Mouse (Mus musculus) intestine, embryonic 16.5 days (tissue): ENCODE measurements around the gene Rhof. TPM values are rescaled to one million over a fixed set of nuclear protein-coding genes. Genes with fewer than 3 reads are reported as not detected.
"Not testable (repeated sequence)": the region's sequence is repeated elsewhere in the genome, so short reads cannot be mapped to it uniquely, and the experiment has no call there.

ENCODE experiments used
- ATAC-seq: fragments of 200-750 bp; cut with Nextera tagmentation; 2 replicates; pipeline ENCODE4 v1.8.0; 2017; ENCODE audit warnings: moderate TSS enrichment, moderate library complexity
- H3K27ac ChIP-seq: fragments of 300-500 bp; sonication (generic); 2 replicates; pipeline ENCODE4 v1.5.1; 2014; ENCODE audit warnings: mild to moderate bottlenecking, low read length
- H3K27me3 ChIP-seq: fragments of 300-500 bp; sonication (generic); replicated peaks from 2 replicates; pipeline ENCODE4 v1.6.1; 2014; ENCODE audit warnings: low read length, control low read depth, mixed read lengths; ENCODE audit not compliant: control insufficient read depth, insufficient read depth
- H3K36me3 ChIP-seq: fragments of 300-500 bp; sonication (generic); 2 replicates; pipeline ENCODE4 v1.6.1; 2014; ENCODE audit warnings: low read length, control low read depth; ENCODE audit not compliant: control insufficient read depth, insufficient read depth
- H3K4me1 ChIP-seq: fragments of 300-500 bp; sonication (generic); 2 replicates; pipeline ENCODE4 v1.6.1; 2014; ENCODE audit warnings: low read length, control low read depth, mixed read lengths; ENCODE audit not compliant: control insufficient read depth, insufficient read depth
- H3K4me2 ChIP-seq: fragments of 300-500 bp; sonication (generic); 2 replicates; pipeline ENCODE4 v1.6.1; 2014; ENCODE audit warnings: low read depth, low read length, control low read depth
- H3K4me3 ChIP-seq: fragments of 300-500 bp; sonication (generic); 2 replicates; pipeline ENCODE4 v1.5.1; 2014; ENCODE audit warnings: mild to moderate bottlenecking, low read length
- H3K9ac ChIP-seq: fragments of 300-500 bp; sonication (generic); 2 replicates; pipeline ENCODE4 v1.6.1; 2014; ENCODE audit warnings: low read depth, low read length
- H3K9me3 ChIP-seq: fragments of 300-500 bp; sonication (generic); 2 replicates; pipeline ENCODE4 v1.6.1; 2016; ENCODE audit warnings: low read length, control low read depth; ENCODE audit not compliant: control insufficient read depth
- whole genome bisulfite sequencing: fragments of 180-500 bp; shearing (Covaris S2); extraction: QIAGEN DNeasy Blood & Tissue Kit; methylation state at CpG from one replicate; pipeline ENCODE4 v1.1.7; 2014; 5-methylcytosine and 5-hydroxymethylcytosine counted together
- polyA plus RNA-seq: library from polyadenylated mRNA; unstranded; fragments of >200 nt; fragmentation: Nextera tagmentation; extraction: Ambion mirVana; gene quantifications from 2 replicates; pipeline ENCODE4 v1.2.1, GENCODE M21; 2015

The Rhof gene
- polyA plus RNA-seq, 1 experiment from 2014 or later = 2.5 TPM

DNA sequence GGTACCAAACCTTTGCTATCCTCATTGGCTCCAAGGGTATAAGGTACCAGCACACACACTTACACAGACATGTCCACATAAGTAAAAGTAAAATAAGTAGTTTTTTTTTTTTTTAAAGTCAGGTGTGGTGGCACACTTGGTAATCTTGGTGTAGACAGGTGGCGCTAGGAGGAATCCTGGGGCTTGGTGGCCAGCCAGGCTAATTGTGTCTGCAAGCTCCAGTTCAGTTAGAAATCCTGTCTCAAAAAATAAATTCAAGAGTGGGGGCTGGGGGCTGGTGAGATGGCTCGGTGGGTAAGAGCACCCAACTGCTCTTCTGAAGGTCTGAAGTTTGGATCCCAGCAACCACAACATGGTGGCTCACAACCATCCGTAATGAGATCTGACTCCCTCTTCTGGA is 69.4 kb downstream of the Rhof start:
- ATAC-seq = no peak
- Histone ChIP-seq H3K4me1 (peaks cover 8% of the 10 kb centered on the region), H3K27ac (no peak overlapping the region), H3K9me3 (no peaks in the 10 kb centered on the region), H3K9ac (no peak overlapping the region), H3K27me3 (no peaks in the 10 kb centered on the region), H3K36me3 (no peaks in the 10 kb centered on the region), H3K4me2 (no peak overlapping the region), H3K4me3 (no peak overlapping the region)
- WGBS = 82% methylated on average over 3 of the region's 3 CpGs

DNA sequence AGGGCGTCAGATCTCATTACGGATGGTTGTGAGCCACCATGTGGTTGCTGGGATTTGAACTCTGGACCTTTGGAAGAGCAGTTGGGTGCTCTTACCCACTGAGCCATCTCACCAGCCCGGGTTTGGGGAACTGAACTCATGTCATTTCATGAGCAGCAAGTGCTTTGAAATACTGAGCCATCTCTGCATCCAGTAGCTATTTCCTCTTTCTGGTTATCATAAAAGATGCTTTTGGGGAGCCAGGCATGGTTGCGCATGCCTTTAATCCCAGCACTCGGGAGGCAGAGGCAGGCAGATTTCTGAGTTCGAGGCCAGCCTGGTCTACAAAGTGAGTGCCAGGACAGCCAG is 71.1 kb downstream of the Rhof start:
- H3K4me3 ChIP-seq, H3K9ac ChIP-seq, H3K27me3 ChIP-seq, H3K4me1 ChIP-seq, H3K36me3 ChIP-seq, H3K4me2 ChIP-seq, H3K9me3 ChIP-seq, ATAC-seq, H3K27ac ChIP-seq: not testable (repeated sequence)
- 73% methylated on average over 5 of the region's 6 CpGs for WGBS

DNA sequence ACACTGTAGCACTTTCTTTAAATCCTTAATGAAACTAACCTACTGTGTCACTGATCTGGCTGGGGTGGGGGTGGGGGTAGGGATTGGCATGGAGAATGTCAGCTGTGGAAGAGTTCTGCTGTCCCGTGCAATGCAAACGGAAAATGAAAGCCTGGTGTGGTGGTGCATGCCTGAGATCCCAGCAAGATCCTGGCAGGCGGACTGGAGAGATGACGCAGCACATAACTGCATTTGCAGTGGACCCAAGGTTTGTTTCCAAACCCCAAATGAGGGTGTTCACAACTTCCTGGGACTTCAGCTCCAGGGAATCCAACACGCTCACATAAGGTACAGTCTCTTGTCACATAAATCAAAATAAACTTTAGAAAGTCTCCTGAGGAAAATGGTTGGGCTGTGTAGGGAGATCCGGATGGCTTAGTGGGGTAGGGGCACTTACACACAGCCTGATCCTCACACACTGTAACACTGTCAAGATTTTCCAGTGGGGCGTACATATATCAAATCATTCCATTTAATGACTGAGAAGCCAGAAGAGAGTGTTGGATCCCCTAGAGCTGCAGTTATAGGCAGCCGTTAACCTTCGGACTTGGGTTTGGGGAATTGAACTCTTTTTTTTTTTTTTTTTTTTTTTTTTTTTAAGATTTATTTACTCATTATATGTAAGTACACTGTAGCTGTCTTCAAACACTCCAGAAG is 71.6 kb downstream of the Rhof start:
- no peaks in the 10 kb centered on the region for H3K36me3 ChIP-seq
- peaks cover 8% of the 10 kb centered on the region for H3K4me1 ChIP-seq
- H3K4me3 ChIP-seq = no peak overlapping the region
- no peaks in the 10 kb centered on the region for H3K27me3 ChIP-seq
- 54% methylated on average over 9 of the region's 9 CpGs for WGBS
- H3K9ac ChIP-seq = no peak overlapping the region
- H3K9me3 ChIP-seq = no peaks in the 10 kb centered on the region
- peak overlapping the region; percentile 29 for H3K27ac ChIP-seq
- H3K4me2 ChIP-seq = no peak overlapping the region
- no peak for ATAC-seq

DNA sequence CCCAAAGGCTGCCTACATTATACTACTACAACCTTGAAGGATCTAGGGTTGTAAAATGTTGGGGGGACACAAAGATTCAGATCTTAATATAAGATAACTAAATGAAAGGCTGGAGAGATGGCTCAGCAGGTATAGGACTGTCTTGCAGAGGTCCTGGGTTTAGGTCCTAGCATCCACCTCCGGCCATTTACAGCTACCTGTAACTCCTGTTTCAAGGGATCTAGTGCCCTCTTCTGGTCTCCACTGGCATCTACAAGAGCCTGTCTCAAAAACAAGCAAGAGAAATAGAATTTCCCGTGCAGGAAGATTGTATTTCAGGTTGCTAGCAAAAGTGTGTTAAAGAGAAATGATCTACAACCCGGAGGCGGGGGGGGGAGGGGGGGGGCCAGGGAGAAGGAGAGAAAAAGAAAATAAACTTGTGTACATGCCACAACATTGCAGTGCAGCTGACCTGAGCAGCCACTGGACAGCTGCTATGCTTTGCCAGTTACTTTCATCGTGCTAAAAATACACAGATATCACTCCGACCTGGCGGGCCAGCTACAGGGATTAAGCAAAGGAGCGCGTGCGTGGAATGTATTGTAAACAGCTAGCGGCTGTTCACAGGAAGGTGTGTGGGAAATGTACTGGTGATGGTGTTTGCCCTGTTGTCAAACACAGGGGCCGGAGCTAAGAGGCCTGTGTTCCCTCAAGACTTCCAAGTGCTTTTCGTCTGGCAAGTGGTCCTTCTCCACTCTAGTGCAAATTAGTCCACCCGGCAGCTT is 72.6 kb downstream of the Rhof start:
- peak overlapping the region; percentile 14; the same call in 1 of the 2 replicates for H3K9ac ChIP-seq
- H3K9me3 ChIP-seq = no peaks in the 10 kb centered on the region
- peaks cover 8% of the 10 kb centered on the region for H3K4me1 ChIP-seq
- H3K4me3 ChIP-seq = no peak overlapping the region
- H3K36me3 ChIP-seq = no peaks in the 10 kb centered on the region
- peak overlapping the region; percentile 27; the same call in 1 of the 2 replicates for H3K4me2 ChIP-seq
- no peaks in the 10 kb centered on the region for H3K27me3 ChIP-seq
- peak overlapping the region; percentile 29 for H3K27ac ChIP-seq
- 18% methylated on average over 14 of the region's 14 CpGs for WGBS
- no peak for ATAC-seq

DNA sequence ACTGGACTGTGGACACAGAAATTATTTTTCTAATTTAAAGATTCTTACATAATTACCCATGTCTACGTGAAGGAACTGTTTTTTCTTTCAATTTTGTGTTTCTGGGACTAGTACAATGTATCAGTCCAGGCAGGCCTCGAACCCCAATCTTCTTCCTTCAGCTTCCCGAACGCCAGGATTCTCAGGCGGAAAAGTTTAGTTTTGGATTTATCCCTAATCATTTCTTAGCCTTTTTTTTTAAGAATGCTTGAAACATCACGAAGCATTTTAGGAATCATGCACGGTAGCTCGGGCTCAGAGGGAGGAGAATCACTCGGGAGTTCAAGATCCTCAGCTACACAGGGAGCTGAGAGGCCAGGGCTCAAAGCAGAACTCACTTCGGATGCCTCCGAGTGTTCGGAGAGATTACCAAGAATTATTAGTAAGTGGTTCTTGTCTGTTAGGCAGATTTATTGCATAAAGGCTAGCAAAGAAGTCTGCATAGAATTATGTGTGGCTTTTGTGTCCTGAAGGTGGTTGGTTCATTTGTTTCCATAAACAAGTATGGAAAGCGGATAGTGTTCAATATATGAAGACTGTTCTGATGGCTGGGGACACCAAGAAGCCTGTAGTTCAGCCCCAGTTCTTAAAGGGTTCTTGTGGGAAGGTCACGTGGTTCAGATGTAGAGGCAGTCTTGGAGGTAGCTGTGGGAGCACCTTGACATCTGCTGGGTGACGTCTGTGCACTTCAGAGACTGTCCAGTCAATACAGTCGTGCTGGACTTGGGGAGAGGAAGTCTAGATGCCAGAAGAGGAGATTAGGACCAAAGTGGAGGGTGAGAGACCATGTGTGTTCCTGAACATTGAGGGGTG is 74.0 kb downstream of the Rhof start:
- Histone ChIP-seq H3K4me2 (peak overlapping the region; percentile 58), H3K36me3 (no peaks in the 10 kb centered on the region), H3K4me1 (peaks cover 8% of the 10 kb centered on the region), H3K27me3 (no peaks in the 10 kb centered on the region), H3K9me3 (no peaks in the 10 kb centered on the region), H3K9ac (peak overlapping the region; percentile 63), H3K4me3 (peak overlapping the region; percentile 41), H3K27ac (peak overlapping the region; percentile 45)
- WGBS = 31% methylated on average over 16 of the region's 16 CpGs
- ATAC-seq = no peak

DNA sequence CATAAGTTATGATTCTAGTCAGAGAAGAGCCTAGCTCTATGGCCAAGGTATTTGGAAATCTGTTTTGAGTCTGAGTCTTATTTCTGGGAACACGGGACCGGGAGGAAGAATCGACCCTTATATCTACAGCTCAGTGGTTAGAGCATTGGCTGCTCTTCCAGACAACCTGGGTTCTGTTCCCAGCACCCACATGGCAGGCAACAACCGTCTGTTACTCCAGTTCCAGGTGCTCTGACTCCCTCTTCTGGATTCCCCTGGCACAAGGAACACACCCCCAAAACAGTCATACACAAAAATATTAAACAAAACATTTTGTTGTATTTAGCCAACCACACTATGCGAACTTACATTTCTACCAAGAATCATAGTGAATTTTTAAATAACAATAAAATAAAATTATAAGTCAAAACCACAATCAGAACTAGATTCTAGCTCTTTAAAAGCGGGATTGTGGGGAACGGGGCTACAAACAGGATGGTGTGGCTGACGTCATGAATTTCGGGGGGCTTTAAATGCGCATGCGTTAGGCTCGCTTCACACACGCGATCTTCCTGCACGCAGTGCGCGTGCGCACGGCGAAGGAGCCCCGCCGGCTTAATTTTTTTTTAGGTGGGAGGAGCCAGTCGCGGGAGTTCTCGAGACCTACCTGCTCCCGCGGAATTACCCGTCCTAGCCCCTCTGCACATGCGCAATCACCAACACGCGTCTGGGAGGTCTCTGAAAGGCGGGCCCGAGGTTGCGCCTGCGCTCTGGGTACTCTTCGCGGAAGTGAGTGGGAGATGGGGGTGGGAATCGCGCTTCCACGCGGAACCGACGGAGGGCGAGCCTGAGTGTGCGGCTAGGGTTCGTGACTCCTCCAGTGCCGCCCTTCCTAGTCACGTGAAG is 74.9 kb downstream of the Rhof start:
- H3K9me3 ChIP-seq = no peaks in the 10 kb centered on the region
- peak; percentile 95 for ATAC-seq
- no peaks in the 10 kb centered on the region for H3K27me3 ChIP-seq
- H3K9ac ChIP-seq = peak overlapping the region; percentile 63
- H3K4me2 ChIP-seq = peak overlapping the region; percentile 58
- no peaks in the 10 kb centered on the region for H3K36me3 ChIP-seq
- 7% methylated on average over 48 of the region's 48 CpGs for WGBS
- H3K4me3 ChIP-seq = peak overlapping the region; percentile 41
- H3K27ac ChIP-seq = peak overlapping the region; percentile 45
- H3K4me1 ChIP-seq = peaks cover 8% of the 10 kb centered on the region

Other genes with a start within 250 kb of the Rhof start
- 21.6 and 22.4 TPM in 2 replicates for gene Kdm2b, start 142.9 kb downstream of the Rhof start, polyA plus RNA-seq
- 20.1 and 21.9 TPM in 2 replicates for gene Orai1, start 117.6 kb downstream of the Rhof start, polyA plus RNA-seq
- gene Morn3, start 85.7 kb downstream of the Rhof start, polyA plus RNA-seq = 0.57 TPM in 1 of 2 replicates, not detected in the other
- gene Tmem120b, start 64.3 kb downstream of the Rhof start, polyA plus RNA-seq = 10.4 and 10.9 TPM in 2 replicates
- gene Setd1b, start 9.5 kb upstream of the Rhof start, polyA plus RNA-seq = 6.6 and 6.9 TPM in 2 replicates
- 64.3 and 66.3 TPM in 2 replicates for gene Psmd9, start 36.7 kb upstream of the Rhof start, polyA plus RNA-seq
- 9.0 and 9.9 TPM in 2 replicates for gene Hpd, start 50.0 kb upstream of the Rhof start, polyA plus RNA-seq
- 0.40 and 0.50 TPM in 2 replicates for gene Wdr66, start 119.4 kb upstream of the Rhof start, polyA plus RNA-seq
- gene Bcl7a, start 211.1 kb upstream of the Rhof start, polyA plus RNA-seq = 12.8 and 13.0 TPM in 2 replicates